Mouse (Mus musculus): Measurements from ENCODE around the gene Slc25a29. TPM values are rescaled to one million over a fixed set of nuclear protein-coding genes. Genes with fewer than 3 reads are reported as not detected.

Gene Slc25a29
- polyA plus RNA-seq, 1 experiment from 2014 or later, result 12.8 TPM

- H3K27ac ChIP-seq, result no peak overlapping the region
- no peaks in the 10 kb centered on the region for H3K9me3 ChIP-seq (replicated peaks)
- H3K4me1 ChIP-seq, result peaks cover 7% of the 10 kb centered on the region; the same call in 1 of the 2 replicates
- H3K27me3 ChIP-seq (ENCODE audit: low read depth, poor library complexity, severe bottlenecking), result no peaks in the 10 kb centered on the region
- 90% methylated on average over 2 of the region's 2 CpGs for WGBS
- DNase-seq (ENCODE audit: low spot score), result no peak
- H3K36me3 ChIP-seq, result peaks cover 44% of the 10 kb centered on the region
- H3K4me3 ChIP-seq, result no peak overlapping the region
These were observed 48.4 kb downstream of the Slc25a29 start for GRCm38 (mm10) chr12:108787329-108787728.

GRCm38 (mm10) chr12:108785161-108785560, 50.5 kb downstream of the Slc25a29 start:
- Histone ChIP-seq H3K27ac (no peak overlapping the region), H3K27me3 (ENCODE audit: low read depth, poor library complexity, severe bottlenecking) (no peaks in the 10 kb centered on the region), H3K9me3 (replicated peaks) (no peaks in the 10 kb centered on the region), H3K36me3 (peaks cover 65% of the 10 kb centered on the region), H3K4me1 (no peaks in the 10 kb centered on the region), H3K4me3 (no peak overlapping the region)
- DNase-seq (ENCODE audit: low spot score), result no peak
- 93% methylated on average over 4 of the region's 4 CpGs for WGBS

GRCm38 (mm10) chr12:108780108-108780877, 55.4 kb downstream of the Slc25a29 start:
- WGBS, result 94% methylated on average over 7 of the region's 7 CpGs
- Histone ChIP-seq H3K9me3 (replicated peaks) (no peaks in the 10 kb centered on the region), H3K4me3 (no peak overlapping the region), H3K36me3 (peaks cover 90% of the 10 kb centered on the region), H3K27ac (no peak overlapping the region), H3K4me1 (no peaks in the 10 kb centered on the region), H3K27me3 (ENCODE audit: low read depth, poor library complexity, severe bottlenecking) (no peaks in the 10 kb centered on the region)
- DNase-seq (ENCODE audit: low spot score), result no peak

MicroRNAs within 50 kb of the gene (microRNA counts, 519-probe panel; counts per million panel counts)
- microRNA mmu-miR-345-3p (684 counts per million, percentile 72 among the panel's probes with 10 or more counts), microRNA mmu-miR-345-5p (684 counts per million, percentile 72 among the panel's probes with 10 or more counts)

Small RNA genes within 50 kb of the gene (microRNA-seq; reads per million reads assigned to microRNA genes)
- 150 reads per million, percentile 54 among the genes with 10 or more reads in this experiment for gene Mir345

Other genes starting within 250 kb of the Slc25a29 start
- gene Degs2, start 133.6 kb downstream of the Slc25a29 start, polyA plus RNA-seq (2016; fragmentation: Nextera tagmentation; extraction: Ambion mirVana), result 1.3 and 1.8 TPM in 2 replicates
- gene Yy1, start 42.9 kb downstream of the Slc25a29 start, polyA plus RNA-seq (2016; fragmentation: Nextera tagmentation; extraction: Ambion mirVana), result 16.9 and 19.0 TPM in 2 replicates
- gene Slc25a47, start 163 bp upstream of the Slc25a29 start, polyA plus RNA-seq (2016; fragmentation: Nextera tagmentation; extraction: Ambion mirVana), result 13.1 and 15.6 TPM in 2 replicates
- gene Wdr25, start 57.7 kb upstream of the Slc25a29 start, polyA plus RNA-seq (2016; fragmentation: Nextera tagmentation; extraction: Ambion mirVana), result 11.8 and 12.3 TPM in 2 replicates
- 138 and 157 TPM in 2 replicates for gene Wars, start 58.3 kb upstream of the Slc25a29 start, polyA plus RNA-seq (2016; fragmentation: Nextera tagmentation; extraction: Ambion mirVana)
- gene Begain, start 232.3 kb upstream of the Slc25a29 start, polyA plus RNA-seq (2016; fragmentation: Nextera tagmentation; extraction: Ambion mirVana), result 2.3 and 2.5 TPM in 2 replicates

Measured in limb, embryonic 10.5 days (tissue).